Mouse (Mus musculus) left cerebral cortex, postnatal 14 days (tissue): Measurements from ENCODE around the gene Atox1. TPM values are rescaled to one million over a fixed set of nuclear protein-coding genes. Genes with fewer than 3 reads are reported as not detected.
A peak's percentile ranks its signal among the peaks of the same experiment; 100 is the strongest.

Experiments
- DNase-seq, 2 experiments: peaks; one replicate each; pipeline ENCODE4 v3.0.0; 2021 to 2022; ENCODE audit warnings: low spot score in 2 of 2, mixed read lengths in 1 of 2
- intact Hi-C: fragments of 180-260 bp; cut with DNase I; formaldehyde crosslinking; loops from one replicate; pipeline ENCODE4 v1.15.1; 2025
- total RNA-seq, 2 experiments: library from RNA; stranded (reverse); gene quantifications; 2 replicates each; pipeline ENCODE4 v1.2.3; 2021

The Atox1 gene
- total RNA-seq, 2 experiments from 2014 or later = 123 to 140 TPM

GRCm38 (mm10) chr11:55459850-55460558, 1.0 kb downstream of the Atox1 start:
- intact Hi-C loops = no loop called here
- no peak for DNase-seq

GRCm38 (mm10) chr11:55458501-55458900, 2.5 kb downstream of the Atox1 start:
- intact Hi-C loops = no loop called here
- DNase-seq = no peak

GRCm38 (mm10) chr11:55455166-55455565, 5.9 kb downstream of the Atox1 start:
- DNase-seq = no peak
- intact Hi-C loops = no loop called here

- intact Hi-C loops = no loop called here
- no peak for DNase-seq
Observed at GRCm38 (mm10) chr11:55453640-55454039, 7.4 kb downstream of the Atox1 start.

GRCm38 (mm10) chr11:55450311-55450710, 10.7 kb downstream of the Atox1 start:
- no peak for DNase-seq
- intact Hi-C loops = no loop called here

- intact Hi-C loops = loop anchor here (5.0 to 10.0 kb wide), 2 partner anchors 215 to 247 kb away; partner anchors contain the start of gene Slc36a1
- DNase-seq = no peak
Observed at GRCm38 (mm10) chr11:55449531-55449930, 11.5 kb downstream of the Atox1 start.

- DNase-seq = peak; percentile 86 to 87
- intact Hi-C loops = loop anchor here (5.0 to 10.0 kb wide), 2 partner anchors 212 to 244 kb away; partner anchors contain the start of gene Slc36a1
Observed at GRCm38 (mm10) chr11:55446579-55446978, 14.5 kb downstream of the Atox1 start.

- peak; percentile 76 to 81 for DNase-seq
- intact Hi-C loops = loop anchor here (1.0 to 10.0 kb wide), 3 partner anchors 55 to 242 kb away; partner anchors contain the start of gene Slc36a1
Observed at GRCm38 (mm10) chr11:55444772-55445171, 16.3 kb downstream of the Atox1 start.

- intact Hi-C loops = loop anchor here (10.0 kb wide), 1 partner anchor 205 kb away; no protein-coding TSS in a partner anchor
- DNase-seq = no peak
Observed at GRCm38 (mm10) chr11:55439718-55440117, 21.3 kb downstream of the Atox1 start.

GRCm38 (mm10) chr11:55438031-55438430, 23.0 kb downstream of the Atox1 start:
- DNase-seq = peak; percentile 41 to 65

GRCm38 (mm10) chr11:55436089-55436488, 24.9 kb downstream of the Atox1 start:
- intact Hi-C loops = no loop called here
- no peak for DNase-seq

More at GRCm38 (mm10) chr11:55438031-55438430, 23.0 kb downstream of the Atox1 start:
- intact Hi-C loops = no loop called here

GRCm38 (mm10) chr11:55432981-55433380, 28.1 kb downstream of the Atox1 start:
- intact Hi-C loops = no loop called here
- DNase-seq = peak in 1 of 2 experiments; percentile 35

GRCm38 (mm10) chr11:55429973-55430372, 31.1 kb downstream of the Atox1 start:
- DNase-seq = no peak
- intact Hi-C loops = no loop called here

- intact Hi-C loops = no loop called here
- DNase-seq = peak in 1 of 2 experiments; percentile 33
Observed at GRCm38 (mm10) chr11:55428186-55429012, 32.6 kb downstream of the Atox1 start.

- no peak for DNase-seq
- intact Hi-C loops = no loop called here
Observed at GRCm38 (mm10) chr11:55424746-55425360, 36.2 kb downstream of the Atox1 start.

- intact Hi-C loops = no loop called here
- DNase-seq = no peak
Observed at GRCm38 (mm10) chr11:55423756-55424155, 37.3 kb downstream of the Atox1 start.

GRCm38 (mm10) chr11:55422978-55423377, 38.1 kb downstream of the Atox1 start, which contains the start of gene Sparc:
TSS of gene Sparc (minus strand) at chr11:55423183.
- intact Hi-C loops = no loop called here
- DNase-seq = no peak

- intact Hi-C loops = no loop called here
- peak in 1 of 2 experiments; percentile 25 for DNase-seq
Observed at GRCm38 (mm10) chr11:55419678-55420307, 41.2 kb downstream of the Atox1 start.

- intact Hi-C loops = no loop called here
- DNase-seq = peak; percentile 30 to 72
Observed at GRCm38 (mm10) chr11:55419296-55419677, 41.8 kb downstream of the Atox1 start.
